Mouse (Mus musculus) CH12.LX (cell line): ENCODE data around the gene Micu1. TPM values are rescaled to one million over a fixed set of nuclear protein-coding genes. Genes with fewer than 3 reads are reported as not detected.

Experiments used
- DNase-seq: peaks from one replicate; pipeline ENCODE4 v3.0.0-alpha.2; 2013; ENCODE audit errors: extremely low read depth
- H3K27ac ChIP-seq: 2 replicates; pipeline ENCODE4 v1.5.1; 2012; ENCODE audit warnings: low read depth, mild to moderate bottlenecking, control low read depth, moderate library complexity; ENCODE audit not compliant: insufficient read depth
- H3K27me3 ChIP-seq: replicated peaks from 2 replicates; pipeline ENCODE3; 2012; ENCODE audit warnings: inconsistent platforms
- H3K36me3 ChIP-seq, 2 experiments: replicated peaks in 1 of 2; 2 replicates each; pipeline versions ENCODE3 to v1.6.1; 2012; ENCODE audit warnings: inconsistent platforms in 1 of 2, low read length in 1 of 2, mild to moderate bottlenecking in 1 of 2, mixed read lengths in 1 of 2, moderate library complexity in 1 of 2; ENCODE audit not compliant: control insufficient read depth in 1 of 2, insufficient read depth in 1 of 2
- H3K4me1 ChIP-seq, 2 experiments: 2 replicates each; pipeline ENCODE4 v1.6.1; 2012; ENCODE audit warnings: inconsistent platforms in 1 of 2, moderate library complexity in 1 of 2; ENCODE audit not compliant: insufficient read depth in 2 of 2, control insufficient read depth in 1 of 2
- H3K4me2 ChIP-seq: 2 replicates; pipeline ENCODE4 v1.6.1; 2012; ENCODE audit warnings: low read depth, mild to moderate bottlenecking, control low read depth; ENCODE audit not compliant: poor library complexity, insufficient read depth, severe bottlenecking
- H3K4me3 ChIP-seq, 3 experiments: fragments of 150-350 bp in 1 of 3; sonication (generic) in 1 of 3; replicated peaks in 1 of 3; 2 replicates each; pipeline versions ENCODE3 to v1.5.1; 2011 to 2012; ENCODE audit warnings: low read depth in 2 of 3, low read length in 2 of 3, mild to moderate bottlenecking in 2 of 3, moderate library complexity in 2 of 3, control low read depth in 1 of 3, improper control_type of control experiment in 1 of 3, inconsistent platforms in 1 of 3, mixed read lengths in 1 of 3; ENCODE audit not compliant: poor library complexity in 1 of 3
- H3K79me2 ChIP-seq: replicated peaks from 2 replicates; pipeline ENCODE4 v1.6.1; 2012; ENCODE audit warnings: mild to moderate bottlenecking, moderate library complexity; ENCODE audit not compliant: control insufficient read depth, poor library complexity, insufficient read depth, severe bottlenecking; ENCODE audit errors: extremely low read depth
- H3K9ac ChIP-seq: 2 replicates; pipeline ENCODE4 v1.6.1; 2012; ENCODE audit warnings: low read depth, mild to moderate bottlenecking, control low read depth, moderate library complexity; ENCODE audit not compliant: insufficient read depth
- H3K9me3 ChIP-seq: replicated peaks from 2 replicates; pipeline ENCODE3; 2012; ENCODE audit warnings: low read length, inconsistent platforms, mixed read lengths
- BHLHE40 ChIP-seq: IDR thresholded peaks from 2 replicates; pipeline ENCODE4 v1.6.1; 2011; ENCODE audit warnings: mild to moderate bottlenecking, low read depth, low read length, improper control_type of control experiment
- CHD1 ChIP-seq: IDR thresholded peaks from 2 replicates; pipeline ENCODE4 v1.6.1; 2012; ENCODE audit warnings: low read depth, low read length, improper control_type of control experiment, inconsistent platforms
- CTCF ChIP-seq, 2 experiments: IDR thresholded peaks in 1 of 2; conservative IDR thresholded peaks in 1 of 2; 2 replicates each; pipeline ENCODE4 v1.5.1; 2011 to 2012; ENCODE audit warnings: low read depth in 2 of 2, low read length in 2 of 2, improper control_type of control experiment in 1 of 2, inconsistent platforms in 1 of 2, mild to moderate bottlenecking in 1 of 2, moderate library complexity in 1 of 2
- ELF1 ChIP-seq: IDR thresholded peaks from 2 replicates; pipeline ENCODE4 v1.6.1; 2014; ENCODE audit warnings: low read depth, mild to moderate bottlenecking, inconsistent platforms, low read length, improper control_type of control experiment
- EP300 ChIP-seq: IDR thresholded peaks from 2 replicates; pipeline ENCODE4 v1.6.1; 2011; ENCODE audit warnings: low read length, improper control_type of control experiment
- HCFC1 ChIP-seq: IDR thresholded peaks from 2 replicates; pipeline ENCODE4 v1.6.1; 2012; ENCODE audit warnings: low read depth, mild to moderate bottlenecking, inconsistent platforms, low read length, improper control_type of control experiment
- JUN ChIP-seq: IDR thresholded peaks from 2 replicates; pipeline ENCODE4 v1.6.1; 2011; ENCODE audit warnings: low read depth, mild to moderate bottlenecking, low read length, improper control_type of control experiment, moderate library complexity; ENCODE audit not compliant: insufficient read depth
- KAT2A ChIP-seq: IDR thresholded peaks from 2 replicates; pipeline ENCODE4 v1.6.1; 2012; ENCODE audit warnings: low read length, improper control_type of control experiment, inconsistent platforms; ENCODE audit not compliant: insufficient replicate concordance
- MAZ ChIP-seq: IDR thresholded peaks from 2 replicates; pipeline ENCODE4 v1.6.1; 2012; ENCODE audit warnings: low read depth, mild to moderate bottlenecking, inconsistent platforms, low read length, improper control_type of control experiment, moderate library complexity
- MEF2A ChIP-seq: IDR thresholded peaks from 2 replicates; pipeline ENCODE4 v1.6.1; 2014; ENCODE audit warnings: low read depth, mild to moderate bottlenecking, inconsistent platforms, low read length, improper control_type of control experiment, borderline replicate concordance
- PAX5 ChIP-seq: IDR thresholded peaks from 2 replicates; pipeline ENCODE4 v1.6.1; 2012; ENCODE audit warnings: low read length, inconsistent platforms, mixed read lengths
- POLR2AphosphoS2 ChIP-seq: IDR thresholded peaks from 2 replicates; pipeline ENCODE4 v1.6.1; 2011; ENCODE audit warnings: low read depth, low read length, improper control_type of control experiment
- RCOR1 ChIP-seq: conservative IDR thresholded peaks from 2 replicates; pipeline ENCODE4 v1.6.1; 2012; ENCODE audit warnings: low read depth, mild to moderate bottlenecking, inconsistent platforms, low read length, improper control_type of control experiment
- SIN3A ChIP-seq: IDR thresholded peaks from 2 replicates; pipeline ENCODE4 v1.6.1; 2012; ENCODE audit warnings: low read length, improper control_type of control experiment, inconsistent platforms
- USF1 ChIP-seq: IDR thresholded peaks from 2 replicates; pipeline ENCODE4 v1.6.1; 2014; ENCODE audit warnings: low read depth, mild to moderate bottlenecking, inconsistent platforms, low read length, improper control_type of control experiment
- ZC3H11A ChIP-seq: IDR thresholded peaks from 2 replicates; pipeline ENCODE4 v1.6.1; 2012; ENCODE audit warnings: low read depth, mild to moderate bottlenecking, inconsistent platforms, low read length, improper control_type of control experiment
- dilution Hi-C: fragments of 300-500 bp; cut with MboI; formaldehyde crosslinking; loops from 2 replicates; pipeline ENCODE4 v1.14.3; 2020; ENCODE audit warnings: low sequenced_read_pairs; ENCODE audit not compliant: extremely low pct_unique_long_range_greater_than_20kb, extremely low pct_ligation_motif_present
- in situ Hi-C: fragments of 300-500 bp; cut with MboI; formaldehyde crosslinking; loops from 3 replicates; pipeline ENCODE4 v1.14.3; 2019; ENCODE audit warnings: low sequenced_read_pairs, low pct_ligation_motif_present, low pct_unique_long_range_greater_than_20kb, mixed read lengths
- polyA plus RNA-seq: library from polyadenylated mRNA; unstranded; fragments of >175 nt; gene quantifications from 2 replicates; pipeline ENCODE4 v1.2.1, GENCODE M21; 2012; ENCODE audit warnings: low read depth; ENCODE audit not compliant: insufficient read length
- total RNA-seq, 2 experiments: library from RNA; depleted of rRNA; stranded (reverse); fragments of 300-350 nt in 1 of 2; fragments of >200 nt in 1 of 2; gene quantifications; 2 replicates each; pipeline ENCODE4 v1.2.3; 2012 to 2014

Gene Micu1
- total and polyA plus RNA-seq, 3 experiments: 23.1 to 37.1 (median 29.3) TPM

DNA sequence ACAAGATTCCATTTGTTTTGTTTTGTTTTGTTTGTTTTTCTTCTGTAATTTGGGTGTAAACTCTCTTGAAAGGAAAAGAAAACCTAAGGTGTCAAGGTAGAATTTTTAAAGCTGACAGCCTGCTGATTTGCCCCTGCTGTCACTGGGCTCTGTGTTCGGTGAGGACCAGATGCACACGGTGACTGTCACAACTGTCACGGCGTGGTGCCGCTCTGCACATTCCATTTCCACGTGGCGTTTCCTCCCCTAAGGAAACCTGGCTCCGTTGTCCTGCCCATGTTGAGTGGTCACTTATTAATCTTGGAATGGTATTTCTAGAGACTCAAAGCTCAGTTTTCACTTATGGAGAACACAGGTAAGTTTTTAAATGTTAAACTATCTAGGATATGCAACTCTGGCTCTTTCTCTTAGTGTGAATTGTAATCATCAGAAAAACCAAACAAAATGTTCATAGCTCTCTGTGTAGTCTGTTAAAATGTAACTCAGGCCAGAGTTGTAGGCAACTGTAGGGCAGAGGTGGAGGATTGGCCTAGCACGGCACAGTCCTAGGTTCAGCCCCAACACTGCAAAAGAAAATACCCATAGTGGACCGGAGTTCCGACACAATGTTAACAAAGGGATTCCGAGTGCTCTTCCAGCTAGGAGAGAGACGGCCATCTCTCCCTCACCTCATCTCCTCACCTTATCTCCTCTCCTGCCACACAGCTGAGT, 66.2 kb downstream of the Micu1 start:
- dilution Hi-C loops (no loop called here), in situ Hi-C loops (no loop called here)
- no peak for DNase-seq
- Histone ChIP-seq H3K9ac (no peak overlapping the region), H3K27me3 (no peaks in the 10 kb centered on the region), H3K4me3 (no peak overlapping the region), H3K36me3 (peaks cover 0 to 37% of the 10 kb centered on the region in 2 experiments), H3K9me3 (no peaks in the 10 kb centered on the region), H3K27ac (no peak overlapping the region), H3K79me2 (no peaks in the 10 kb centered on the region)
- TF ChIP-seq PAX5 (no peak), MEF2A (no peak), ZC3H11A (no peak), JUN (no peak), ELF1 (no peak), HCFC1 (no peak)
- TF ChIP-seq, all 38 proteins: peak for 0
- Histone ChIP-seq H3K4me1 (no peaks in the 10 kb centered on the region), H3K4me2 (no peak overlapping the region)

DNA sequence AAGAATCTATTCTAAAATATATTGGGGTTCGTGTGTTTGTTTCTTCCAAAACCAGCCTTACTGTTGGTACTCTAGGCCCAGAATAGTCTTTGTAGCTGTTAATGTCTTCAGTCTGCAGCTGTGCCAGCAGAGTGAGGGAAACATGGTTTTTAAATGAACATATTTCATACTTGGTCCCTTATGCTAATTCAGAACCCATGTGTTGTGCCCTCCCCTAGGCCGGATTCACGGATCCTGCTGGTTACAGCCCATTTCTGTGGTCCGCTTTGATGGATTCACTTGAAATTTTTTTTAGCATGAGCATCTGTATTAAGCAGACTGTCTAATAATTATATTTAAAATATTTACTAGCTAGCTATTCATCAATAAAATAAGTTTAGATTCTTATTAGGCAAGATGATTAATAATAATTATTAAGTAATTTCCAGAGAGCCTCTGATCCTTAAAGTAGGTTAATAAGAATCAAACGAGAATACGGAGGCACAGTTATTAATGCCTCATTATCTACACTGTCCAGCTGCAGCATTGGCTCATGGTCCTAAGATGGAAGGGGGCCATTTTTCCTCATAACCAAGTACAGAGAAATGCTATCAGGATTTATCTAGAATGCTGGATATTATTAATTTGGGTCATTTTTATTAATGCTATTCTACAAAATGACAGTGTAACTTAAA, 69.2 kb downstream of the Micu1 start:
- Histone ChIP-seq H3K4me3 (no peak overlapping the region), H3K79me2 (no peaks in the 10 kb centered on the region), H3K9me3 (no peaks in the 10 kb centered on the region), H3K36me3 (peaks cover 0 to 39% of the 10 kb centered on the region in 2 experiments), H3K9ac (no peak overlapping the region), H3K27me3 (no peaks in the 10 kb centered on the region), H3K4me1 (no peaks in the 10 kb centered on the region), H3K27ac (no peak overlapping the region), H3K4me2 (no peak overlapping the region)
- dilution Hi-C loops: no loop called here
- in situ Hi-C loops: no loop called here
- DNase-seq: no peak
- TF ChIP-seq SIN3A: no peak
- no peak for TF ChIP-seq BHLHE40
- no peak for TF ChIP-seq RCOR1
- no peak for TF ChIP-seq ZC3H11A
- TF ChIP-seq MAZ: no peak

DNA sequence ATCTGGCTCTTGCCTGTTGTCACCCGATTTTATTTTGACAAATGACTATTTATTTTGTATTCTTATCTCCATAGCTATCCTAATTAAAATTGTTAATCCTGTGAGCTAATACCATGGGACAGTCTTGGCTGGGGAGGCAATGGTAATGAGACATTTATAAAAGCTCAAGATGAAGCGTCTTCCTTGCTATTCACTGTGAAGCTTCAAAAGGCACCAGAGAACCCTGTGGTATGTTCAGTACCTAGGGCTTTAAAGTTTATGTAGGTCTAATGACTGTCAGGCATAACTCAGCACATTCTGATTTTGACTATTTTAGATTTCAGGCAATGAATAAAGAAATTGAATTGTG, 69.7 kb downstream of the Micu1 start:
- H3K27ac ChIP-seq: no peak overlapping the region
- in situ Hi-C loops: no loop called here
- H3K4me2 ChIP-seq: no peak overlapping the region
- H3K9ac ChIP-seq: no peak overlapping the region
- dilution Hi-C loops: no loop called here
- no peak for TF ChIP-seq CHD1
- no peak for TF ChIP-seq ELF1
- no peak for TF ChIP-seq EP300
- no peak for TF ChIP-seq CTCF (conservative IDR thresholded peaks at IDR 0.05 in 1 of 2, IDR thresholded peaks at IDR 0.05 in 1 of 2; ENCODE audit: low read depth in 2 of 2, low read length in 2 of 2)
- TF ChIP-seq POLR2AphosphoS2: no peak
- no peak for TF ChIP-seq USF1
- TF ChIP-seq KAT2A: no peak
- H3K27me3 ChIP-seq: no peaks in the 10 kb centered on the region
- no peaks in the 10 kb centered on the region for H3K79me2 ChIP-seq
- no peaks in the 10 kb centered on the region for H3K4me1 ChIP-seq
- no peaks in the 10 kb centered on the region for H3K9me3 ChIP-seq
- no peak overlapping the region for H3K4me3 ChIP-seq
- no peak for DNase-seq
- peaks cover 0 to 41% of the 10 kb centered on the region in 2 experiments for H3K36me3 ChIP-seq
